Mouse (Mus musculus) E14TG2a.4 (cell line): ENCODE data around the gene Ambra1.

Source experiments
- H3K27me3 ChIP-seq: 2 replicates; pipeline ENCODE4 v1.6.1; 2014; ENCODE audit warnings: low read length, control low read depth; ENCODE audit not compliant: insufficient read depth
- H3K36me3 ChIP-seq: 2 replicates; pipeline ENCODE4 v1.6.1; 2014; ENCODE audit warnings: low read length, control low read depth; ENCODE audit not compliant: insufficient read depth
- H3K4me1 ChIP-seq: replicated peaks from 2 replicates; pipeline ENCODE4 v1.6.1; 2014; ENCODE audit warnings: low read depth, low read length, control low read depth
- H3K4me3 ChIP-seq: replicated peaks from 2 replicates; pipeline ENCODE4 v1.5.1; 2014; ENCODE audit warnings: mild to moderate bottlenecking, low read length
- H3K9me3 ChIP-seq: 2 replicates; pipeline ENCODE4 v1.6.1; 2014; ENCODE audit warnings: low read length, control low read depth
- CTCF ChIP-seq: conservative IDR thresholded peaks from 2 replicates; pipeline ENCODE4 v1.5.1; 2014; ENCODE audit warnings: low read length
- NANOG ChIP-seq: IDR thresholded peaks from 2 replicates; pipeline ENCODE4 v1.6.1; 2014; ENCODE audit warnings: borderline replicate concordance, low read length, mixed read lengths
- POU5F1 ChIP-seq: IDR thresholded peaks from 2 replicates; pipeline ENCODE4 v1.6.1; 2014; ENCODE audit warnings: low read length, borderline replicate concordance

Ambra1 gene

GRCm38 (mm10) chr2:91930761-91931291, 200.9 kb downstream of the Ambra1 start:
- peak overlapping the region; percentile 86 for H3K4me3 ChIP-seq
- TF ChIP-seq POU5F1: no peak
- TF ChIP-seq CTCF: no peak
- TF ChIP-seq NANOG: no peak
- H3K9me3 ChIP-seq: no peaks in the 10 kb centered on the region
- H3K36me3 ChIP-seq: peaks cover 31% of the 10 kb centered on the region
- H3K27me3 ChIP-seq: peaks cover 33% of the 10 kb centered on the region
- H3K4me1 ChIP-seq: peaks cover 87% of the 10 kb centered on the region

- TF ChIP-seq CTCF: no peak
- TF ChIP-seq POU5F1: no peak
- no peak for TF ChIP-seq NANOG
- peaks cover 38% of the 10 kb centered on the region for H3K36me3 ChIP-seq
- no peaks in the 10 kb centered on the region for H3K9me3 ChIP-seq
These were observed 201.6 kb downstream of the Ambra1 start for GRCm38 (mm10) chr2:91931328-91932159.

GRCm38 (mm10) chr2:91932160-91932711, 202.3 kb downstream of the Ambra1 start, which contains the start of gene Mdk:
Gene Mdk (minus strand): TSS chr2:91932297.
- Histone ChIP-seq H3K27me3 (peaks cover 20% of the 10 kb centered on the region), H3K9me3 (no peaks in the 10 kb centered on the region), H3K4me3 (peak within 1 kb of the TSS; percentile 86), H3K4me1 (peaks cover 88% of the 10 kb centered on the region), H3K36me3 (peaks cover 45% of the 10 kb centered on the region)
- no peak for TF ChIP-seq POU5F1
- no peak for TF ChIP-seq CTCF
- no peak for TF ChIP-seq NANOG

More at GRCm38 (mm10) chr2:91931328-91932159, 201.6 kb downstream of the Ambra1 start:
- H3K27me3 ChIP-seq: peaks cover 26% of the 10 kb centered on the region
- peak overlapping the region; percentile 86 for H3K4me3 ChIP-seq
- H3K4me1 ChIP-seq: peaks cover 88% of the 10 kb centered on the region

- TF ChIP-seq POU5F1 (no peak), NANOG (no peak), CTCF (no peak)
- Histone ChIP-seq H3K4me3 (peak overlapping the region; percentile 76), H3K27me3 (peaks cover 15% of the 10 kb centered on the region), H3K36me3 (peaks cover 51% of the 10 kb centered on the region), H3K9me3 (no peaks in the 10 kb centered on the region), H3K4me1 (peaks cover 89% of the 10 kb centered on the region)
These were observed 202.9 kb downstream of the Ambra1 start for GRCm38 (mm10) chr2:91932737-91933350.

GRCm38 (mm10) chr2:91933471-91933870, 203.5 kb downstream of the Ambra1 start:
- Histone ChIP-seq H3K27me3 (peaks cover 9% of the 10 kb centered on the region), H3K9me3 (no peaks in the 10 kb centered on the region), H3K4me1 (peaks cover 89% of the 10 kb centered on the region), H3K4me3 (peak overlapping the region; percentile 76), H3K36me3 (peaks cover 57% of the 10 kb centered on the region)
- TF ChIP-seq NANOG (no peak), POU5F1 (no peak), CTCF (no peak)

GRCm38 (mm10) chr2:91934016-91934415, 204.1 kb downstream of the Ambra1 start:
- Histone ChIP-seq H3K4me1 (peaks cover 88% of the 10 kb centered on the region), H3K9me3 (no peaks in the 10 kb centered on the region), H3K4me3 (peak overlapping the region; percentile 76), H3K27me3 (peaks cover 3% of the 10 kb centered on the region), H3K36me3 (peaks cover 63% of the 10 kb centered on the region)
- TF ChIP-seq CTCF: no peak
- no peak for TF ChIP-seq NANOG
- TF ChIP-seq POU5F1: no peak

GRCm38 (mm10) chr2:91934826-91935525, 205.0 kb downstream of the Ambra1 start:
- TF ChIP-seq CTCF (no peak), POU5F1 (no peak), NANOG (no peak)
- no peaks in the 10 kb centered on the region for H3K27me3 ChIP-seq
- peaks cover 72% of the 10 kb centered on the region for H3K36me3 ChIP-seq
- H3K4me3 ChIP-seq: no peak overlapping the region
- no peaks in the 10 kb centered on the region for H3K9me3 ChIP-seq
- H3K4me1 ChIP-seq: peaks cover 78% of the 10 kb centered on the region
